Mouse (Mus musculus) limb, embryonic 11.5 days (tissue): ENCODE data around the gene Fzd2. TPM values are rescaled to one million over a fixed set of nuclear protein-coding genes. Genes with fewer than 3 reads are reported as not detected.
A peak's percentile ranks its signal among the peaks of the same experiment; 100 is the strongest.

Experiments used
- ATAC-seq: fragments of 200-750 bp; cut with Nextera tagmentation; 2 replicates; pipeline ENCODE4 v1.8.0; 2017; ENCODE audit warnings: low read depth; ENCODE audit not compliant: insufficient number of reproducible peaks, low FRiP score, low TSS enrichment
- DNase-seq: peaks from one replicate; pipeline ENCODE4 v3.0.0-alpha.2; 2015; ENCODE audit warnings: low spot score
- H3K27ac ChIP-seq: fragments of 300-500 bp; sonication (generic); replicated peaks from 2 replicates; pipeline ENCODE4 v1.5.1; 2014; ENCODE audit warnings: low read depth, mild to moderate bottlenecking, low read length
- H3K27me3 ChIP-seq: fragments of 300-500 bp; sonication (generic); 2 replicates; pipeline ENCODE4 v1.6.1; 2014; ENCODE audit warnings: mild to moderate bottlenecking, low read length, mixed read lengths; ENCODE audit not compliant: control insufficient read depth, insufficient read depth
- H3K36me3 ChIP-seq: fragments of 300-500 bp; sonication (generic); 2 replicates; pipeline ENCODE4 v1.6.1; 2014; ENCODE audit warnings: mild to moderate bottlenecking, low read length, moderate library complexity, mixed read lengths; ENCODE audit not compliant: control insufficient read depth, insufficient read depth
- H3K4me1 ChIP-seq: fragments of 300-500 bp; sonication (generic); 2 replicates; pipeline ENCODE4 v1.6.1; 2014; ENCODE audit warnings: low read length, mixed read lengths; ENCODE audit not compliant: control insufficient read depth, insufficient read depth
- H3K4me2 ChIP-seq: fragments of 300-500 bp; sonication (generic); 2 replicates; pipeline ENCODE4 v1.6.1; 2014; ENCODE audit warnings: low read depth, mild to moderate bottlenecking, moderate library complexity; ENCODE audit not compliant: severe bottlenecking
- H3K4me3 ChIP-seq: fragments of 300-500 bp; sonication (generic); 2 replicates; pipeline ENCODE4 v1.5.1; 2014; ENCODE audit warnings: low read depth, low read length
- H3K9ac ChIP-seq: fragments of 300-500 bp; sonication (generic); 2 replicates; pipeline ENCODE4 v1.6.1; 2014; ENCODE audit warnings: mild to moderate bottlenecking, low read length
- H3K9me3 ChIP-seq: fragments of 300-500 bp; sonication (generic); 2 replicates; pipeline ENCODE4 v1.6.1; 2016; ENCODE audit warnings: low read length; ENCODE audit not compliant: control insufficient read depth
- WGBS: fragments of 180-500 bp; shearing (Covaris S2); extraction: QIAGEN DNeasy Blood & Tissue Kit; methylation state at CpG from one replicate; pipeline ENCODE4 v1.1.7; 2014; 5-methylcytosine and 5-hydroxymethylcytosine counted together
- polyA plus RNA-seq: library from polyadenylated mRNA; unstranded; fragments of >200 nt; fragmentation: Nextera tagmentation; extraction: Ambion mirVana; gene quantifications from 2 replicates; pipeline ENCODE4 v1.2.1, GENCODE M21; 2014

Fzd2 gene
- polyA plus RNA-seq, 1 experiment from 2014 or later: 57.4 TPM

DNA sequence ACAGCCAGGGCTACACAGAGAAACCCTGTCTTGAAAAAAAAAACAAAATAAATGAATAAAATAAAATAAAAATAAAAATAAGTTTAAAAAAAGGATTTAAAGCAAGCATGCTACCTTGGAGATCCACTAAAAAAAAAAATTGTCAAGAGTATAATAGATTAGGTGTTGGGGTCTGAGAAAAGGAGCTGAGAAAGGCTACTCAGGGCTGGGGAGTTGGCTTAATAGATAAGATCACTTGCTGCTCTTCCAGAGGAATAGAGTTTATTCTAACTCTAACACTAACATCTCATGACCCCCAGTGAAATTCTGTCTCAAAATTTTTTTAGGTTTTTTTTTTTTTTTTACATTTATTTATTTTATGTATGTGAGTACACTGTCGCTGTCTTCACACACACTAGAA, 37.9 kb upstream of the Fzd2 start:
- Histone ChIP-seq H3K4me1 (no peaks in the 10 kb centered on the region), H3K9ac (no peak overlapping the region), H3K36me3 (no peaks in the 10 kb centered on the region), H3K27ac (no peak overlapping the region), H3K4me2 (no peak overlapping the region), H3K27me3 (no peaks in the 10 kb centered on the region), H3K4me3 (no peak overlapping the region), H3K9me3 (no peaks in the 10 kb centered on the region)
- DNase-seq: no peak
- no peak for ATAC-seq
- 97% methylated on average over 1 of the region's 1 CpGs for WGBS

DNA sequence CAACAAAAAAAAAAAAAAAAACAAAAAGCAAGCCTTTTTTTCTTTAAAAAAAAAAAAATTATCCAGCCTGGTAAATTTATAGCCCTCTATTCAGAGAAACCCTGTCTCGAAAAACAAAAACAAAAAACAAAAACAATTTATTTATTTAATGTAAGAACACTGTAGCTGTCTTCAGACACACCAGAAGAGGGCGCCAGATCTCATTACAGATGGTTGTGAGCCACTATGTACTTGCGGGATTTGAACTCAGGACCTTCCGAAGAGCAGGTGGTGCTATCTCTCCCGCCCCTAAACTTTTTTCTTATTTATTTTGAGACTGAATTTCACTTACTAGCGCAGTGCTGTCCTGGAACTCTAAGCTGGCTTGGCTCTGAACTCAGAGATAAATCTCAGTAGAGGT, 37.0 kb upstream of the Fzd2 start:
- WGBS: 84% methylated on average over 6 of the region's 6 CpGs
- Histone ChIP-seq H3K4me2 (no peak overlapping the region), H3K27me3 (no peaks in the 10 kb centered on the region), H3K4me3 (no peak overlapping the region), H3K36me3 (no peaks in the 10 kb centered on the region), H3K9ac (no peak overlapping the region), H3K27ac (no peak overlapping the region), H3K9me3 (no peaks in the 10 kb centered on the region), H3K4me1 (no peaks in the 10 kb centered on the region)
- ATAC-seq (no peak), DNase-seq (no peak)

DNA sequence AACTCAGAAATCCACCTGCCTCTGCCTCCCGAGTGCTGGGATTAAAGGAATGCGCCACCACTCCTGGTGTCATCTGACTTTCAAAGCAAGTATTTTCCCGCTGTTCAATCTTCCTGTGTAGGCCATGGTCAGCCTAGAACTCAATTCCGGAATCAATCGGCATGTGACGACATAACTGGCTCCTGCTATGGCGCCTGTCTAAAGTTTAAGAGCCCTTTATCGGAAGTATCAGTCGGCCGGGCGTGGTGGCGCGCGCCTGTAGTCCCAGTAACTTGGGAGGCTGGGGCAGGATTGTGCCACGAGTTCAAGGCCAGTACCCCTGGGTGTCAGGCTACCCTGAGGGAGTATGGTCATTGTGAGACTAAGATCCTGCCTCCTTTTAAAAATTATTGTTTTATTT, 36.5 kb upstream of the Fzd2 start:
- no peak overlapping the region for H3K27ac ChIP-seq
- no peak overlapping the region for H3K4me2 ChIP-seq
- no peaks in the 10 kb centered on the region for H3K9me3 ChIP-seq
- H3K27me3 ChIP-seq: no peaks in the 10 kb centered on the region
- no peak for DNase-seq
- H3K4me3 ChIP-seq: no peak overlapping the region
- H3K9ac ChIP-seq: no peak overlapping the region
- no peak for ATAC-seq
- H3K4me1 ChIP-seq: no peaks in the 10 kb centered on the region
- no peaks in the 10 kb centered on the region for H3K36me3 ChIP-seq
- WGBS: 97% methylated on average over 15 of the region's 15 CpGs

DNA sequence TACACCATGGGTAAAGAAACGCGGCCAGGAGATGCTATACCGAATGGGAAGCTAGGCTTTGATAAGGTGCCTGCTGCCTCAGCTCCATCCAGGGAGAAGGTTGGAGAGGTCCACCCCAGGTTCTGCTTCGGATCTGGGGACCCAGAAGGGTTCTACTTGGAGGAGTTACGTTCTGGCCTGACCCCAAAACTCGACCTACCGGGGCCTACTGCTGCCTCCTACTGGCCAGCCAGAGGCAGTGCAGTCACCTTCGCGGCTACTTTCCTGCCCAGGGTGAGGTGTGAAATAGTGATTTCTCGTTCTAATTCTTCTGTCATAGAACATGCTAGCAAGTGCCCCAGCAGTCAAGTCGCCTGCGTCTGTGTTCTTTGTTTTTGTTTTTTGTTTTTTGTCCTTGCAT, 36.0 kb upstream of the Fzd2 start:
- no peak overlapping the region for H3K27ac ChIP-seq
- no peaks in the 10 kb centered on the region for H3K27me3 ChIP-seq
- no peaks in the 10 kb centered on the region for H3K4me1 ChIP-seq
- no peak overlapping the region for H3K4me2 ChIP-seq
- H3K36me3 ChIP-seq: no peaks in the 10 kb centered on the region
- H3K4me3 ChIP-seq: no peak overlapping the region
- no peak for ATAC-seq
- no peaks in the 10 kb centered on the region for H3K9me3 ChIP-seq
- H3K9ac ChIP-seq: no peak overlapping the region
- DNase-seq: no peak
- WGBS: 77% methylated on average over 12 of the region's 12 CpGs

DNA sequence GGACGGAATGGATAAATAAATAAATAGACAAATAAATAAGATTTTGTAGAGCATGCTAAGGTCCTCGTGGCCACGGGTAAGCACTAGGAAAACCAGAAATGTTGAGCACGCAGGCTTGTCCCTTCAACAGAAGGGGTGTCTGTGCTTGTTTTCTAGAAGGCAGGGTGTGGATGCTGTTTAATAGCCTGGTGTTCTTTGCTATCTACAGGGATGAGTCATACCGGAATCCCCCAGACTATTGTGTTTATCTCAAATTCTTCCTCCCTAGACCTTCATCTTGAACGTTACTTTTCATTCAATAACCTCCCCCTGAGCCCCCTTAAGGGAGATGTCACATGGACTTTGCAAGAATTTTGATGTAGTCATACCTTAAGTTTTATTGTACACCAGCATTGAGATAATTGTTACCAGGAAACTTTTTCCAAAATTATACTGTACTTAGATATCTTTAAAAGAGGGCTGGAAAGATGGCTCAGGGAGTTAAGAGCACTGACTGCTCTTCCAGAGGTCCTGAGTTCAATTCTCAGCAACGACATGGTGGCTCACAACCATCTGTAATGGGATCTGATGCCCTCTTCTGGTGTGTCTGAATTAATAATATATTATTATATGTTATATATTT, 35.3 kb upstream of the Fzd2 start:
- Histone ChIP-seq H3K4me2 (no peak overlapping the region), H3K36me3 (no peaks in the 10 kb centered on the region), H3K27ac (no peak overlapping the region), H3K27me3 (no peaks in the 10 kb centered on the region), H3K9me3 (no peaks in the 10 kb centered on the region), H3K9ac (no peak overlapping the region), H3K4me1 (no peaks in the 10 kb centered on the region), H3K4me3 (no peak overlapping the region)
- 84% methylated on average over 7 of the region's 7 CpGs for WGBS
- no peak for ATAC-seq
- DNase-seq: no peak

DNA sequence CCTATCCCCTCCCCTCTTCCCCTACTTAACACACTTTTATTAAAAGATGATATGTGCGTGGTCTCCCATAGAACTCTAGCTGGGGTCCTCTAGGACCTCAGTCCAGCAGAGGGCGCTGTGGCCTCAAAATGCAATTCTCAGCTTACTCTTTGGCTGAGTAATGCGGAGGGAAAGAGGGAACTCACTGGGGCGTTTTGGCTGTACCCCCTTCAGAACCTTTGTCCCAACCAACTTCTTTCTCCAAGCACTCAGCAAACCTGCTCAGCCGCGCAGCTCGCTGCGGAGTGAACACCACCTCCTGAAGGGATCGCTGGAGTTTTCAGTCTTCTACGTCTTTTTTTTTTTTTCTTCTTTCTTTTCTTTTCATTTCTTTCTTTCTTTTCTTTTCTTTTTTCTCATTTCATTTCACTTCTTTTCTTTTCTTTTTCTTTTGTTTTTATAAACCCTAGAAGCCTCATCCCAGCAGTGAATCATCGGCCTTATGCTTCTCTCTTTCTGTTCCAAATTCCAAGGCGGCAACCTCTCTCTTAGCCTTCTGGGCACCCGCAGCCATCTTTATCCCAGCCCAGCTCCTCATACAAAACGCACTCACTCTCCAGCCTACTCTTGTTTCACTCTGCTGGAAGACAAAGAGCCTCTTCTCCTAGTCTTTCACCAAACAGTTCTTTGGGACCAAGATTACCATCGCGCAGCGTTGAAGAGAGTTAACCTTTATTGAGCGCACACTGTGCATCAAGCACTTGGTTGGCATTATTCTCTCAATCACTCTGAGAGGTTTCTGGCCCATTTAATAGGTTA, 31.1 kb upstream of the Fzd2 start:
- H3K36me3 ChIP-seq: no peaks in the 10 kb centered on the region
- ATAC-seq: peak; percentile 51; the same call in 1 of the 2 replicates
- peak; percentile 99 for DNase-seq
- no peaks in the 10 kb centered on the region for H3K4me1 ChIP-seq
- WGBS: 15% methylated on average over 18 of the region's 18 CpGs
- H3K9ac ChIP-seq: peak overlapping the region; percentile 60; the same call in 1 of the 2 replicates
- H3K27ac ChIP-seq: 0 out of 2 replicates have a peak overlapping the region, but pooled peaks have one; percentile 8
- peak overlapping the region; percentile 39; the same call in 1 of the 2 replicates for H3K4me2 ChIP-seq
- no peaks in the 10 kb centered on the region for H3K9me3 ChIP-seq
- H3K27me3 ChIP-seq: no peaks in the 10 kb centered on the region
- H3K4me3 ChIP-seq: no peak overlapping the region

DNA sequence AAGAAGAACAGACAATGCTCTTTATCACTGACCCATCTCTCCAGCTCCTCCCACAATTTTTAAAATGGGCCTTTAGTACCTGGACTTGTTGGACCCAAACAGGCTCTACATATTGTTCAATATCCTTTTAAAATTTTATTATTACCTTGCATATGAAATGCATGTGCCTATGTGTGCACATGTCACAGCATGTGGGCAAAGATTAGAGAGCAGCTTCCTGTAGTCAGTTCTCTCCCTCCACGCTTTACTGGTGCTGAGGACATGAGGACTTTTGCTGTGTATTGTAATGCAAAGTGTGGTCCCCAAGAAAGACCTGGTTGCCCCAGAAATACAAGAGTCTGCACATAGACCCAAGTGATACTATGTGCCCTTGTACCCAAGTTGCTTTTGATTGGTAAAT, 29.2 kb upstream of the Fzd2 start:
- Histone ChIP-seq H3K27ac (no peak overlapping the region), H3K9me3 (no peaks in the 10 kb centered on the region), H3K4me3 (no peak overlapping the region), H3K36me3 (no peaks in the 10 kb centered on the region), H3K4me1 (peaks cover 7% of the 10 kb centered on the region), H3K9ac (no peak overlapping the region), H3K27me3 (no peaks in the 10 kb centered on the region), H3K4me2 (no peak overlapping the region)
- ATAC-seq: no peak
- DNase-seq: no peak
- WGBS: 79% methylated on average over 1 of the region's 1 CpGs

DNA sequence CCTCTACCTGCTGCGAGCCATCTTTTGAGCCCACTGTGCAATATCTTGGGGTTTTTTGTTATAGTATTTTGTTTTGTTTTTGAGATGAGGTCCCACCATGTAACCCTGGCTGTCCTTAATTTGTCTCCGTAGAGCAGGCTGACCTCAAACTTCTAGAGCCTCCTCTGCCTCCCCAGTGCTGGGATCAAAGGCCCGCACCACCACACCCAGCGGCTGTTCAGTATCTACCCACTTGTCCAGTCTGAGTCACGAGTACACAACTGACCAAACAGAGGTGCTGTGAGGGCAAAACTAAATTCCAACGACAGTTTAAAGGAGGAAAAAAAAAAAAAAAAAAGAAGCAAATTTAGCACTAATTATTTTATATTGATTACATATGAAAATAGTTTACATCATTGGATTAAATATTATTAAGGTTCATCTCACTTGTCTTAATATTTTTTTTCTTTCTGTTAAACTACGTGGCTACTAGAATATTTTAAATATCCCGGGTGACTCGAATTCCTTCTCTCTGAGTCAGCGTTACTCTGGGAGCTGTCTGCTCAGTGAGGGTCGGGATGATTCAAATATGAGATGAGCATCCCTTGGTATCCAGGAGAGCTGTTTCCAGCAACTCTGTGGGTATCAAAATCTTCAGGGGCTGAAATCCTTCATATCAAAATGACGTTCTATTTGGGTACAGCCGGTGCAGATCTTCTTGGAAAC, 28.0 kb upstream of the Fzd2 start:
- Histone ChIP-seq H3K27ac (no peak overlapping the region), H3K4me3 (no peak overlapping the region), H3K9ac (no peak overlapping the region), H3K27me3 (no peaks in the 10 kb centered on the region), H3K36me3 (no peaks in the 10 kb centered on the region), H3K4me1 (peaks cover 8% of the 10 kb centered on the region), H3K9me3 (no peaks in the 10 kb centered on the region), H3K4me2 (no peak overlapping the region)
- WGBS: 70% methylated on average over 13 of the region's 13 CpGs
- DNase-seq (no peak), ATAC-seq (no peak)
